Comparison of ENCODE assay signal across 14 mouse cellular contexts in genomic region chr10:27387531-27387930, GRCm38 (mm10).
DNase-seq lines count a peak whose midpoint lies in the region; ATAC-seq lines count a peak whose summit lies in the region.
"Had no signal": no experiment of that assay in that cellular context is flagged by ENCODE, and none has a peak within 500 bp of the region (broad histone marks: within the 10 kb centered on the region; RNA-seq: fewer than 3 reads in every experiment).

No protein-coding gene starts in this region.

- 34% methylated on average over 1 of the region's 1 CpGs for WGBS in hindbrain, embryonic 13.5 days
- whole genome bisulfite sequencing in hindbrain, embryonic 11.5 days: 40% methylated on average over 1 of the region's 1 CpGs
- WGBS in kidney, embryonic 15.5 days: 26% methylated on average over 1 of the region's 1 CpGs

- no peaks in the 10 kb centered on the region for H3K9me3 ChIP-seq in hindbrain, embryonic 13.5 days
- no peaks in the 10 kb centered on the region for H3K9me3 ChIP-seq in hindbrain, embryonic 11.5 days (ENCODE audit: control insufficient read depth, low read length)
- H3K9me3 ChIP-seq in kidney, embryonic 15.5 days (replicated peaks): no peaks in the 10 kb centered on the region
- H3K9me3 ChIP-seq: embryonic facial prominence, embryonic 15.5 days; G1E; limb, embryonic 12.5 days; megakaryocyte, embryonic 14.5 days; neural tube, embryonic 13.5 days had no signal

- no peaks in the 10 kb centered on the region for H3K36me3 ChIP-seq in hindbrain, embryonic 13.5 days
- H3K36me3 ChIP-seq in hindbrain, embryonic 11.5 days (ENCODE audit: control insufficient read depth, insufficient read depth, low read length): no peaks in the 10 kb centered on the region
- H3K36me3 ChIP-seq in kidney, embryonic 15.5 days: no peaks in the 10 kb centered on the region
- H3K36me3 ChIP-seq: embryonic facial prominence, embryonic 15.5 days; G1E; limb, embryonic 12.5 days; neural tube, embryonic 13.5 days had no signal

- 0 out of 2 replicates have a peak, but pooled peaks have one; percentile 39 for ATAC-seq in hindbrain, embryonic 13.5 days (ENCODE audit: low FRiP score)
- ATAC-seq in hindbrain, embryonic 11.5 days (ENCODE audit: low FRiP score): no peak
- peak; percentile 91 for ATAC-seq in kidney, embryonic 15.5 days (replicated peaks; ENCODE audit: low FRiP score)

- no peak overlapping the region for H3K27ac ChIP-seq in hindbrain, embryonic 13.5 days
- no peak overlapping the region for H3K27ac ChIP-seq in hindbrain, embryonic 11.5 days (ENCODE audit: low read depth, low read length)
- 0 out of 2 replicates have a peak overlapping the region, but pooled peaks have one; percentile 27 for H3K27ac ChIP-seq in kidney, embryonic 15.5 days
- H3K27ac ChIP-seq: embryonic facial prominence, embryonic 15.5 days; limb, embryonic 12.5 days; neural tube, embryonic 13.5 days had no signal

- H3K27me3 ChIP-seq in hindbrain, embryonic 13.5 days: no peaks in the 10 kb centered on the region
- H3K27me3 ChIP-seq in hindbrain, embryonic 11.5 days (ENCODE audit: control insufficient read depth, insufficient read depth, low read length): no peaks in the 10 kb centered on the region
- H3K27me3 ChIP-seq in kidney, embryonic 15.5 days: no peaks in the 10 kb centered on the region
- H3K27me3 ChIP-seq: embryonic facial prominence, embryonic 15.5 days; limb, embryonic 12.5 days; megakaryocyte, embryonic 14.5 days; neural tube, embryonic 13.5 days had no signal

- H3K4me2 ChIP-seq in hindbrain, embryonic 13.5 days: no peak overlapping the region
- H3K4me2 ChIP-seq in hindbrain, embryonic 11.5 days (replicated peaks; ENCODE audit: low read depth, low read length): no peak overlapping the region
- H3K4me2 ChIP-seq in kidney, embryonic 15.5 days: no peak overlapping the region
- H3K4me2 ChIP-seq: embryonic facial prominence, embryonic 15.5 days; limb, embryonic 12.5 days; neural tube, embryonic 13.5 days had no signal

- H3K4me3 ChIP-seq in hindbrain, embryonic 13.5 days: no peak overlapping the region
- H3K4me3 ChIP-seq in hindbrain, embryonic 11.5 days (ENCODE audit: low read depth, low read length): no peak overlapping the region
- H3K4me3 ChIP-seq in kidney, embryonic 15.5 days (replicated peaks): no peak overlapping the region
- H3K4me3 ChIP-seq: embryonic facial prominence, embryonic 15.5 days; limb, embryonic 12.5 days; megakaryocyte, embryonic 14.5 days; neural tube, embryonic 13.5 days had no signal

- H3K9ac ChIP-seq in hindbrain, embryonic 13.5 days: no peak overlapping the region
- no peak overlapping the region for H3K9ac ChIP-seq in hindbrain, embryonic 11.5 days (ENCODE audit: low read depth, low read length)
- H3K9ac ChIP-seq in kidney, embryonic 15.5 days: no peak overlapping the region
- H3K9ac ChIP-seq: embryonic facial prominence, embryonic 15.5 days; limb, embryonic 12.5 days; neural tube, embryonic 13.5 days had no signal

- no peak for DNase-seq in hindbrain, embryonic 11.5 days (ENCODE audit: low spot score)
- DNase-seq in testis, postnatal 14 days (ENCODE audit: low spot score): peak; percentile 46
- no peak for DNase-seq in testis, postnatal 10 days (ENCODE audit: low spot score)
- no peak for DNase-seq in right cerebral cortex, postnatal 14 days
- no peak for DNase-seq in thymus, postnatal 0 days (ENCODE audit: low spot score)
- DNase-seq: adrenal gland, adult 2 months; thymus, postnatal 4 days had no signal

- no peaks in the 10 kb centered on the region for H3K4me1 ChIP-seq in hindbrain, embryonic 13.5 days (replicated peaks)
- no peaks in the 10 kb centered on the region for H3K4me1 ChIP-seq in hindbrain, embryonic 11.5 days (replicated peaks; ENCODE audit: control insufficient read depth, insufficient read depth, low read length)
- no peaks in the 10 kb centered on the region for H3K4me1 ChIP-seq in kidney, embryonic 15.5 days
- H3K4me1 ChIP-seq: embryonic facial prominence, embryonic 15.5 days; limb, embryonic 12.5 days; megakaryocyte, embryonic 14.5 days; neural tube, embryonic 13.5 days had no signal
